In genomic region chr8:64691591-64692401, GRCm38 (mm10) we compare ENCODE assay signal across 8 mouse cellular contexts. TPM values are rescaled to one million over a fixed set of nuclear protein-coding genes. Genes with fewer than 3 reads are reported as not detected.
DNase-seq lines count a peak whose midpoint lies in the region; ATAC-seq and TF ChIP-seq lines count a peak whose summit lies in the region.

No protein-coding gene starts in this region.

- DNase-seq in kidney, adult 2 months, result no peak
- DNase-seq in brain, adult 2 months (ENCODE audit: low read depth, low spot score), result peak; percentile 69
- no peak for DNase-seq in urinary bladder, postnatal 10 days (ENCODE audit: low spot score)
- DNase-seq in kidney, postnatal 25 days, result no peak

- H3K4me1 ChIP-seq in kidney, embryonic 14.5 days (ENCODE audit: control insufficient read depth, insufficient read depth, low read length), result no peaks in the 10 kb centered on the region
- H3K4me1 ChIP-seq in kidney, adult 2 months (ENCODE audit: control insufficient read depth, insufficient read depth, low read length), result peaks cover 3% of the 10 kb centered on the region; the same call in 1 of the 2 replicates
- H3K4me1 ChIP-seq in forebrain, embryonic 13.5 days, result peaks cover 42% of the 10 kb centered on the region
- peaks cover 5% of the 10 kb centered on the region; the same call in 1 of the 2 replicates for H3K4me1 ChIP-seq in liver, embryonic 15.5 days (replicated peaks)

- no peaks in the 10 kb centered on the region for H3K9me3 ChIP-seq in kidney, embryonic 14.5 days (ENCODE audit: control insufficient read depth, low read length)
- no peaks in the 10 kb centered on the region for H3K9me3 ChIP-seq in forebrain, embryonic 13.5 days (replicated peaks)
- H3K9me3 ChIP-seq in liver, embryonic 15.5 days (replicated peaks), result no peaks in the 10 kb centered on the region

- H3K36me3 ChIP-seq in kidney, embryonic 14.5 days (ENCODE audit: control insufficient read depth, insufficient read depth, low read length), result no peaks in the 10 kb centered on the region
- no peaks in the 10 kb centered on the region for H3K36me3 ChIP-seq in kidney, adult 2 months (ENCODE audit: control insufficient read depth, insufficient read depth, low read length)
- no peaks in the 10 kb centered on the region for H3K36me3 ChIP-seq in forebrain, embryonic 13.5 days (ENCODE audit: poor library complexity, severe bottlenecking)
- no peaks in the 10 kb centered on the region for H3K36me3 ChIP-seq in liver, embryonic 15.5 days (replicated peaks)

- H3K4me3 ChIP-seq in kidney, embryonic 14.5 days (ENCODE audit: low read length), result peak overlapping the region; percentile 58
- no peak overlapping the region for H3K4me3 ChIP-seq in kidney, adult 2 months (ENCODE audit: insufficient read depth, low read depth, low read length)
- peak overlapping the region; percentile 81 for H3K4me3 ChIP-seq in forebrain, embryonic 13.5 days
- no peak overlapping the region for H3K4me3 ChIP-seq in liver, embryonic 15.5 days (replicated peaks)

- 17% methylated on average over 16 of the region's 16 CpGs for WGBS in kidney, embryonic 14.5 days
- 38% methylated on average over 16 of the region's 16 CpGs for WGBS in kidney, adult 2 months
- WGBS in forebrain, embryonic 13.5 days, result 2% methylated on average over 16 of the region's 16 CpGs
- WGBS in liver, embryonic 15.5 days (ENCODE audit: insufficient replicate concordance), result 15% methylated on average over 16 of the region's 16 CpGs

- no peak for ATAC-seq in kidney, embryonic 14.5 days (ENCODE audit: low FRiP score, low TSS enrichment)
- ATAC-seq in forebrain, embryonic 13.5 days, result no peak; the same call in 1 of the 2 replicates
- no peak for ATAC-seq in liver, embryonic 15.5 days (ENCODE audit: insufficient read depth)
- ATAC-seq in CD4-positive, CD25-positive, alpha-beta regulatory T cell, adult 4 months, result no peak

- no peak for TF ChIP-seq POLR2A in kidney, adult 2 months (IDR thresholded peaks at IDR 0.05; ENCODE audit: low read depth, low read length)

- no peak overlapping the region for H3K27ac ChIP-seq in kidney, embryonic 14.5 days (ENCODE audit: low read depth, low read length)
- H3K27ac ChIP-seq in kidney, adult 2 months (ENCODE audit: insufficient read depth, low read depth, low read length), result no peak overlapping the region
- peak overlapping the region; percentile 98 for H3K27ac ChIP-seq in forebrain, embryonic 13.5 days
- H3K27ac ChIP-seq in liver, embryonic 15.5 days (replicated peaks), result no peak overlapping the region

- H3K4me2 ChIP-seq in kidney, embryonic 14.5 days (replicated peaks; ENCODE audit: low read depth, low read length), result peak overlapping the region; percentile 91
- H3K4me2 ChIP-seq in forebrain, embryonic 13.5 days, result peak overlapping the region; percentile 72
- H3K4me2 ChIP-seq in liver, embryonic 15.5 days, result peak overlapping the region; percentile 65; the same call in 1 of the 2 replicates

- peak overlapping the region; percentile 75; the same call in 1 of the 2 replicates for H3K9ac ChIP-seq in kidney, embryonic 14.5 days (ENCODE audit: low read depth, low read length)
- H3K9ac ChIP-seq in forebrain, embryonic 13.5 days, result peak overlapping the region; percentile 93
- H3K9ac ChIP-seq in liver, embryonic 15.5 days, result no peak overlapping the region

- no peak for TF ChIP-seq CTCF in kidney, adult 2 months (conservative IDR thresholded peaks at IDR 0.05; ENCODE audit: insufficient read depth, insufficient read length, low read depth, low read length)

- no peaks in the 10 kb centered on the region for H3K27me3 ChIP-seq in kidney, embryonic 14.5 days (ENCODE audit: control insufficient read depth, insufficient read depth, low read length)
- no peaks in the 10 kb centered on the region for H3K27me3 ChIP-seq in kidney, adult 2 months (replicated peaks; ENCODE audit: control insufficient read depth, insufficient read depth, low read length)
- no peaks in the 10 kb centered on the region for H3K27me3 ChIP-seq in forebrain, embryonic 13.5 days
- H3K27me3 ChIP-seq in liver, embryonic 15.5 days, result peaks cover 39% of the 10 kb centered on the region

RNA-seq across cellular contexts. Expression of gene Cpe, which starts 1.1 kb away (rescaled TPM):
- polyA plus RNA-seq in kidney, embryonic 14.5 days (2014; fragmentation: Nextera tagmentation; extraction: Ambion mirVana), result 63.8 and 65.0 TPM in 2 replicates
- polyA plus RNA-seq in kidney, adult 2 months (2012; rRNA removed), result 15.8 and 18.5 TPM in 2 replicates
- polyA plus RNA-seq in forebrain, embryonic 13.5 days (2015; fragmentation: Nextera tagmentation; extraction: Ambion mirVana), result 389 and 392 TPM in 2 replicates
- polyA plus RNA-seq in liver, embryonic 15.5 days (2015; fragmentation: Nextera tagmentation; extraction: Ambion mirVana), result 3.4 and 3.9 TPM in 2 replicates
- 1 to 10 TPM; 1.3 to 2.3 TPM for polyA plus RNA-seq in CD4-positive, CD25-positive, alpha-beta regulatory T cell, adult 4 months (2017; shearing (Covaris generic))

RNA-seq across cellular contexts. Expression of gene Msmo1, which starts 41.8 kb away (rescaled TPM):
- 91.6 and 116 TPM in 2 replicates for polyA plus RNA-seq in kidney, embryonic 14.5 days (2014; fragmentation: Nextera tagmentation; extraction: Ambion mirVana)
- polyA plus RNA-seq in kidney, adult 2 months (2012; rRNA removed), result 15.8 and 15.9 TPM in 2 replicates
- 143 and 160 TPM in 2 replicates for polyA plus RNA-seq in forebrain, embryonic 13.5 days (2015; fragmentation: Nextera tagmentation; extraction: Ambion mirVana)
- 107 and 121 TPM in 2 replicates for polyA plus RNA-seq in liver, embryonic 15.5 days (2015; fragmentation: Nextera tagmentation; extraction: Ambion mirVana)
- polyA plus RNA-seq in CD4-positive, CD25-positive, alpha-beta regulatory T cell, adult 4 months (2017; shearing (Covaris generic)), result 10 to 100 TPM; 54.8 to 63.1 TPM

Comparison
In these comparisons a context has a peak if more than half of its experiments do, and no peak if none do; other contexts are left out.
1. H3K4me3 ChIP-seq: peak in kidney, embryonic 14.5 days (single experiment) and forebrain, embryonic 13.5 days (single experiment); none in kidney, adult 2 months (single experiment) and liver, embryonic 15.5 days (single experiment).
2. Peak in every context shown above with its lines, with median percentiles within 50 percentile points of each other: H3K4me2 ChIP-seq.